Mouse (Mus musculus): ENCODE data around the gene Cdiptos.

The Cdiptos gene

DNA sequence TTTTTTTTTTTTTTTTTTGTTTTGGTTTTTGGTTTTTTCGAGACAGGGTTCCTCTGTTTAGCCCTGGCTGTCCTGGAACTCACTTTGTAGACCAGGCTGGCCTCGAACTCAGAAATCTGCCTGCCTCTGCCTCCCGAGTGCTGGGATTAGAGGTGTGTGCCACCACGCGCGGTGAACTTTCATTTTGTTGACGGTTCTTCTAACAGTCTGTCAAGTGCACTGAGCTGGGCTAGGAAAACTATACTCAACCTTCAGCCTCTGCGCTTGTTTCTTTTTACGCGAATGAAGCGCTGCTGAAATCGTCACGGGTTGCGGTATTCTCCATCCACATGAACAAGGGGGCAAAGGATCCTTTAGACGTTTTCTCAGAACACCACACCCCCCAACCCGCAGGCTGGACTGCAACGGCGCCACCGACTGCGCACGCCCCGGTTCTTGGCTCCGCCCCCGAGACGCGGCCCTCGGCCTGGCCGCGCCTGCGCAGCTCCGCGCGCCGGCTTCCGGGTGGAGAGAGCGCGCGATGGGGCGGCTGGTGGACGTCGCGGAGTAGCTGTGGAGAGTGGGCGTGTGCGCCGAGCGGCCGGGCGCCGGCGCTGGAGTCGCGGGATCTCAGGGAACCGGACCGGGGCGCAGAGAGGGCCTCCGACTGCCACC is 47.4 kb downstream of the Cdiptos start, which contains the start of gene Kctd13:
TSS of gene Kctd13 (plus strand) at position 496 of the 654 bp plus-strand sequence.
- DNase-seq (ENCODE audit: low read depth, low spot score), result peak; percentile 81

DNA sequence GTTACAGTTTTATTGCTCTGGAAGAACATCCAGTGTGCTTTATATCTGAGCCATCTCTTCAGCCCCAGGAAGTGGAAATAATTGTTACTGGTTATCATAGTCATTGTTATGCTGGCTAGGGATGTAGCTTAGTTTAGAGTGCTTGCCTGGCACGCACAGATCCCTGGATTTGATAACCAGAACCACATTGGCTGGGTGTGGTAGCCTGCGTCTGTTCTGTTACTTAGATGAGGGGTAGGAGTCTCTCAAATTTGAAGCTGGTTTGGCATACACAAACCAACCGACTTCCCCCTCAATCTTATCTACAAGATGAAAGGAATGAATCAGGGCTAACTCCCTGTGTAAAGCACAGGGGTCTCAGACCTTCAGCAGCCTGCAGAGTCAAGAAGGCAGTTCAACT is 49.6 kb downstream of the Cdiptos start:
- DNase-seq (ENCODE audit: low read depth, low spot score), result no peak

DNA sequence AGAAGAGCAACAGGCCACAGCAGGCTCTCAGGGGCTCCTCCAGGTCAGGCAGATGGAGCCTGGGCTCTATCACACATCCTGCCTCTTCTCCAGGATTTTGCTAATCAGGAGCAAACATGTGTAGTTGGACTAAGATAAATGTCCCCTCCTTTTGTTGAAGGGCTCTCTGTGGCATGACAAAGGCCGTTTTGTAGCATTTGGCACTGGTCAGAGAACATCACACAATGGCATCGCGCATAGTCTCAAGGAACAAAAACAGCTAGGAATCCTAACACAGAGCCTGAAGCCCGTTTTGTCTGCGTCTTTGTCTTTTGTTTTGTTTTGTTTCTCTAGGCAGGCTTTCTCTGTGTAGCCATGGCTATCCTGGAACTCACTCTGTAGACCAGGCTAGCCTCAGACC is 51.9 kb downstream of the Cdiptos start:
- DNase-seq (ENCODE audit: low read depth, low spot score), result no peak

- no peak for DNase-seq (ENCODE audit: low read depth, low spot score)
These were observed 53.3 kb downstream of the Cdiptos start, which contains the start of gene Tmem219 for GRCm38 (mm10) chr7:126922624-126923060. Gene Tmem219, minus strand, starts transcription at chr7:126922917.
